Mouse (Mus musculus) hindbrain, embryonic 15.5 days (tissue): ENCODE results near the gene Mrpl42. TPM values are rescaled to one million over a fixed set of nuclear protein-coding genes. Genes with fewer than 3 reads are reported as not detected.

Source experiments
- ATAC-seq: fragments of 200-750 bp; cut with Nextera tagmentation; 2 replicates; pipeline ENCODE4 v1.8.0; 2017; ENCODE audit warnings: low read depth, moderate number of reproducible peaks, moderate TSS enrichment; ENCODE audit not compliant: low FRiP score
- H3K27ac ChIP-seq: fragments of 300-500 bp; sonication (generic); replicated peaks from 2 replicates; pipeline ENCODE4 v1.5.1; 2015; ENCODE audit warnings: mild to moderate bottlenecking, inconsistent platforms
- H3K27me3 ChIP-seq: fragments of 300-500 bp; sonication (generic); 2 replicates; pipeline ENCODE4 v1.6.1; 2015; ENCODE audit warnings: control low read depth, inconsistent platforms
- H3K36me3 ChIP-seq: fragments of 300-500 bp; sonication (generic); 2 replicates; pipeline ENCODE4 v1.6.1; 2015; ENCODE audit warnings: control low read depth, inconsistent platforms
- H3K4me1 ChIP-seq: fragments of 300-500 bp; sonication (generic); replicated peaks from 2 replicates; pipeline ENCODE4 v1.6.1; 2015; ENCODE audit warnings: control low read depth, inconsistent platforms
- H3K4me2 ChIP-seq: fragments of 300-500 bp; sonication (generic); 2 replicates; pipeline ENCODE4 v1.6.1; 2015; ENCODE audit warnings: moderate library complexity, mild to moderate bottlenecking, inconsistent platforms
- H3K4me3 ChIP-seq: fragments of 300-500 bp; sonication (generic); 2 replicates; pipeline ENCODE4 v1.5.1; 2015; ENCODE audit warnings: mild to moderate bottlenecking, inconsistent platforms
- H3K9ac ChIP-seq: fragments of 300-500 bp; sonication (generic); 2 replicates; pipeline ENCODE4 v1.6.1; 2015; ENCODE audit warnings: inconsistent platforms
- H3K9me3 ChIP-seq: fragments of 300-500 bp; sonication (generic); 2 replicates; pipeline ENCODE4 v1.6.1; 2016; ENCODE audit warnings: control low read depth, inconsistent platforms
- WGBS: fragments of 180-500 bp; shearing (Covaris S2); methylation state at CpG from one replicate; pipeline ENCODE4 v1.1.7; 2015; 5-methylcytosine and 5-hydroxymethylcytosine counted together
- polyA plus RNA-seq: library from polyadenylated mRNA; unstranded; fragments of >200 nt; fragmentation: Nextera tagmentation; extraction: Ambion mirVana; gene quantifications from 2 replicates; pipeline ENCODE4 v1.2.1, GENCODE M21; 2015

Gene Mrpl42
- polyA plus RNA-seq, 1 experiment from 2014 or later = 257 TPM

DNA sequence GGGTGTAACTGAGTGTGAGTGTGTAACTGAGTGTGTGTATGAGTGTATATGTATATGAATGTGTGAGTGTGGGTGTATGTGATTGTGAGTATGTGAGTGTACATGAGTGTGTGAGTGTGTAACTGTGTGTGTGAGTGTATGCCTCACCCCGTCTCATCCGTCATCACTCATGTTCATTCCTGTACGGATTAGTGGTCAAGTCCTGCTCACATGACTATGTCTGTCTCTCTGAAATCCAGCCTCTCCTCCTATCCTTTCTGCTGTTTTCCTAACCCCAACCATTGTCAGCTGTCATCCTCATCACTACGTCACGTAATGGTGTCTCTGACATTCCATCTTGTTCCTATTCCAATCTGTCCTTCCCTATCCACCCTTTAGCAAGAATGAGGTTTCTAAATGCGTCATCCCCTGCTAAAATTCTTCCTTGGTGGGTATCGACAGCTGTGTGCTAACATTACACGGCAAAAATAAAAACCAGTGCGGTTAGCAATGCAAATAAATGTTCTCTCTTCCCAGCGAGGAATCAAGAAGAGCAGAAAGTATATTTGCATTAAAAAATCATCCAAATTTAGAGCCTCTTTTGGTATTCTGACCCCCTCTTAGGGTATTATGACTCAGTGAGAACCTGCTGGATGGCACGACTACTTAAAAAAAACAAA lies 29.7 kb downstream of the Mrpl42 start:
- ATAC-seq = no peak
- WGBS = 82% methylated on average over 11 of the region's 11 CpGs
- no peak overlapping the region for H3K4me3 ChIP-seq
- H3K4me2 ChIP-seq = no peak overlapping the region
- no peak overlapping the region for H3K9ac ChIP-seq
- H3K27me3 ChIP-seq = no peaks in the 10 kb centered on the region
- H3K27ac ChIP-seq = no peak overlapping the region
- no peaks in the 10 kb centered on the region for H3K4me1 ChIP-seq
- H3K36me3 ChIP-seq = no peaks in the 10 kb centered on the region
- H3K9me3 ChIP-seq = no peaks in the 10 kb centered on the region

DNA sequence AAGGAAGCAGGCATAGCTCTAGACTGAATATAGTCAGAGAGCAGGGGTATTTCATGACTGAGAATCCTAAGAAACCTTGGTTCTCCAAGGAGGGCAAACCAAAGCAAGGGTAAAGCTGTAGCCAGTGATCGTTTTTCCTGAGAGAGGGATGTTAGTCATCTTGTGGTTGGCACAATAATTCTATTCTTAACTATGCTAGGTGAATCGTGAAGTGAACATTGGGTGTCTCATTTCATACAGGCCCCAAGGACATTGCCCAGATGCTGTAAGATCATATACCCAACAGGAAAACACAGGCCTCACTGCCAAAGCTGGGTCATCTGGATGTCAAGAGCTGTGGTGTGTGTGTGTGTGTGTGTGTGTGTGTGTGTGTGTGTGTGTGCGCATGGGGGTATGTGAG lies 30.6 kb downstream of the Mrpl42 start:
- no peak overlapping the region for H3K4me2 ChIP-seq
- ATAC-seq = no peak
- H3K4me3 ChIP-seq = no peak overlapping the region
- H3K27ac ChIP-seq = no peak overlapping the region
- H3K9me3 ChIP-seq = no peaks in the 10 kb centered on the region
- H3K36me3 ChIP-seq = no peaks in the 10 kb centered on the region
- no peaks in the 10 kb centered on the region for H3K27me3 ChIP-seq
- H3K9ac ChIP-seq = no peak overlapping the region
- 89% methylated on average over 3 of the region's 3 CpGs for WGBS
- H3K4me1 ChIP-seq = no peaks in the 10 kb centered on the region

DNA sequence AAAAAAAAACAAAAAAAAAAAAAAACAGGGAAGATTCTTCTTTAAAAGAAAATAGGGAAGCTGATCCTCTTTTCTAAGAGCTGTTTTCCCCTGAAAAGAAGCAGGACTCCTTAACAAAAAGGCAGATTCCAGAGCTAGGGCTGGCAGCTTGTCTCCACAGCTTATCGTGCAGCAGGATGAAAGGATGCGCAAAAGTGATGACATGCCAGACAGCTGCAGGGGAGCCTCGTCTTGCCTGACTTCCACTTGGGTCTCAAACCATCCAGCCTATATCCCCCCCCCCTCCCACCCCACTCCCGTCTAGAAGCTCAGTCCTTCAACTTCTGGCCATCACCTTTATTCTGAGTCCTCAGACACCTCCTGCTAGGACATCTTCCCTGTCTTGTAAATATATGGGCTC lies 32.8 kb downstream of the Mrpl42 start:
- H3K9me3 ChIP-seq = no peaks in the 10 kb centered on the region
- H3K9ac ChIP-seq = no peak overlapping the region
- H3K4me2 ChIP-seq = no peak overlapping the region
- H3K27ac ChIP-seq = no peak overlapping the region
- no peaks in the 10 kb centered on the region for H3K36me3 ChIP-seq
- ATAC-seq = no peak
- no peaks in the 10 kb centered on the region for H3K4me1 ChIP-seq
- WGBS = 57% methylated on average over 4 of the region's 4 CpGs
- H3K4me3 ChIP-seq = no peak overlapping the region
- H3K27me3 ChIP-seq = no peaks in the 10 kb centered on the region

DNA sequence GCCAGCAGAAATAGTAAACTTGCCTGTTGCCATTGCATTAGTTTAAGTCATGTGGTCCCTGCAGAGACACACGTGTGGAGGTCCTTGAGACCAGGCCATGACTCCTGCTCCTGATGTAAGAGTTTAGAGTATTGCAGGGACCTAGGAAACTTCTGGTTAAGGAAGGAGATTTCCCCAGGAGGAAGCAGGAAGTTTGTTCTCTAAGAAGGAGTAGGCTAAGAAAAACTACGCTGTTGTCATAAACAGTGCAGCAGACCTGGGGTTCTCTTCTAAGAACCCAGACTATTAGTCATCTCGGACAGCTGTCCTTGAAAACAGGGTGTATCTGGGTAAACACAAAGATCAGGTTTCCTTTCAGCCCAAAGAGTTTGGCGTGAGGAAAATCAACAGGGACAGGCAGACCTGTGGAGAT lies 36.2 kb downstream of the Mrpl42 start:
- no peak for ATAC-seq
- no peak overlapping the region for H3K27ac ChIP-seq
- no peaks in the 10 kb centered on the region for H3K27me3 ChIP-seq
- no peak overlapping the region for H3K4me2 ChIP-seq
- WGBS = 71% methylated on average over 4 of the region's 4 CpGs
- H3K4me1 ChIP-seq = no peaks in the 10 kb centered on the region; the same call in 1 of the 2 replicates
- H3K36me3 ChIP-seq = no peaks in the 10 kb centered on the region
- no peak overlapping the region for H3K4me3 ChIP-seq
- H3K9me3 ChIP-seq = no peaks in the 10 kb centered on the region
- no peak overlapping the region for H3K9ac ChIP-seq

DNA sequence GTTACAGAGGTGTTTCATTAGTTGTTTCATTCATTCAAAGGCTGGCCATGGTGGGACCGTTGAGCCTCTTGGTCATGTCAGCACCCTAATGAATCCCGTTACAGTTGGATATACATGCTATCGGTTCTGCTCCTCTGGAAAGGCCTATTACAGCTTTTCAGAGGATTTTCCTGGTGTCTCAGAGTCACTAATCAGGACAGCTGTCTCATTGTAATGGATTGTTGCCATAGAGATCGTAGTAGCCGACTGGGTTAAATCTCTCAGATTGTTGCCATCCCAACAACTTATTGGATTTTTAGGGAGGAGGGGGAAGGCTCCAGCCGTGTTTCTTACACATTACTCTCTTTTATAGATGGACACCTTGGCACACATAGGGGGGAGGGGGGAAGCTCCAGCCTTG lies 37.2 kb downstream of the Mrpl42 start:
- H3K4me1 ChIP-seq = no peaks in the 10 kb centered on the region; the same call in 1 of the 2 replicates
- WGBS = 59% methylated on average over 6 of the region's 6 CpGs
- no peak overlapping the region for H3K4me2 ChIP-seq
- H3K4me3 ChIP-seq = no peak overlapping the region
- no peak overlapping the region for H3K9ac ChIP-seq
- H3K27me3 ChIP-seq = no peaks in the 10 kb centered on the region
- no peaks in the 10 kb centered on the region for H3K9me3 ChIP-seq
- H3K36me3 ChIP-seq = no peaks in the 10 kb centered on the region
- no peak for ATAC-seq
- no peak overlapping the region for H3K27ac ChIP-seq

DNA sequence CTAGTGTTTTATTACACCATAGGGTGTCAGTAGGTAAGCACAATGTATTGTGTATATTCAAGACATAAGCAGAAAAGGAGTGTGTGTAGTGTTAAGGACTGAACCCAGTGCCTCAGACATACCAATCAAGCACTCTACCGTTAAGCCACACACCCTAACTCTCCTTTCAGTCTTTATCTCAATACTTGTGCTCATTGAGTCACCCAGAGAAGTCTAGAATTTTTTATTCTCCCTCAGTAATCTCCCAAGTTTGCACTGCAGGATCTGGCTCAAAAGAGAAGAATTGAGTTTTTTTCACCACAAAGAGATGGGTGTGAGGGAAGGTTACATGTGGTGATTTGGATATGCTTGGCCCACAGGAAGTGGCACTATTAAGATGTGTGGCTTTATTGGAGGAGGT lies 39.5 kb downstream of the Mrpl42 start:
- no peaks in the 10 kb centered on the region; the same call in 1 of the 2 replicates for H3K4me1 ChIP-seq
- H3K4me2 ChIP-seq = no peak overlapping the region
- no peak for ATAC-seq
- WGBS = 87% methylated on average over 1 of the region's 1 CpGs
- no peaks in the 10 kb centered on the region for H3K9me3 ChIP-seq
- H3K36me3 ChIP-seq = no peaks in the 10 kb centered on the region
- no peaks in the 10 kb centered on the region for H3K27me3 ChIP-seq
- H3K27ac ChIP-seq = no peak overlapping the region
- H3K9ac ChIP-seq = no peak overlapping the region
- H3K4me3 ChIP-seq = no peak overlapping the region

DNA sequence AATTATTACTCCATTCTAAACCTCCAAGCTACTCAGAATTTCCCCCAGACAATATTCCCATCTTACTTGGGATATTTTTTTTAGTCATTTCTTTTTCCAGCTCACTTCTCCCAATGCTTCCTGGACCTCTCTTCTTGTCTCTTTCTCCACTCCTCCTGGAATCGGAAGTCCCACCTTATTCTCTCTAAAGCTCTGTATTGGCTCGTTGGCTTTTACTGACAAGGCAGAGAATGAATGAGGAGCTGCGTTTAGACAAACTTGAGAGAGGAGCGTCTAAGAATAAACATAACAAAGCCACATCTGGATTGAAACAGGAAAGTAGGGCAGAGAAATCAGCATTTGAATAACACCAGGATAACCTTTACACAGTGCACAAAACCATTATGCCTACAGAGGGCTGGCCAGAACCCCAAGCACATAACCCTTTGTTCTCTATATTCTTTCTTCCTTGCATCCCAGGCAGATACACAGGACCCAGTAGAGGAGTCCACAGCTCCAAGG lies 40.6 kb downstream of the Mrpl42 start:
- no peak overlapping the region for H3K4me3 ChIP-seq
- H3K27me3 ChIP-seq = no peaks in the 10 kb centered on the region
- H3K36me3 ChIP-seq = no peaks in the 10 kb centered on the region
- ATAC-seq = no peak
- no peak overlapping the region for H3K4me2 ChIP-seq
- WGBS = 46% methylated on average over 4 of the region's 4 CpGs
- no peaks in the 10 kb centered on the region; the same call in 1 of the 2 replicates for H3K4me1 ChIP-seq
- no peak overlapping the region for H3K27ac ChIP-seq
- H3K9ac ChIP-seq = no peak overlapping the region
- H3K9me3 ChIP-seq = no peaks in the 10 kb centered on the region

DNA sequence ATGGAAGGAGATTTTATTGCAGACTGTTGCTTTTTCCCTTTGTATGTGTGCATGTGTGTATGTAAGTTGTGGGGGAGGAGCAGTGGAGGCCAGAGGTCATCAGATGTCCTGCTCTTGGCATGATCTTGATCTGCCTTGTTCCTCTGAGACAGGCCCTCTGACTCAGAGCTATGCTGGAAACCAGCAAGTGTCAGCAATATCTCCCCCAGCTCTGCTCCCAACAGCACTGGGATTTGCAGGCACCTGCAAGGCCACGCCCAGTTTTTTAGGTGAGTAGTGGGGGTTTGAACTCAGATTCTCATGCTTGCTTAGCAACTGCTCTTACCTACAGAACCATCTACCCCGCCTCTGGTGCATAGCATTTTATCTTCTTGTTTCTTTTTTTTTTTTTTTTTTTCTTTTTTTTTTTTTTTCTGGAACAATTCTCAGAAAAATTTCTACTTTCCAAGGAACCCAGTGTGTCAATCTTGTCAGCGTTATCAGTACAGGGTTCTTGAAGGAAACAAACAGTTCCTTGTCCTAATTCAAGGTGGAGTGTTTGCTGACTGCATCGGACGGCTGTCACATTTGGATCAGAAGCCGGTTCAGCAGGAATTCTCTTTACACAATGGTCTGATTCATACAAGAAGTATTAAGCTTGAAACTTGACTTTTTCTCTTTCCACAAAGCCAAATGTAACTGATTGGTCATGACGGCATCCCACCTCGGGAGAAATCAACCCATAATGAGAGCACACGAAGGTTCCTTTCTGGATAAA lies 43.5 kb downstream of the Mrpl42 start:
- Histone ChIP-seq H3K4me3 (no peak overlapping the region), H3K4me2 (no peak overlapping the region), H3K27me3 (no peaks in the 10 kb centered on the region), H3K9me3 (no peaks in the 10 kb centered on the region), H3K4me1 (no peaks in the 10 kb centered on the region; the same call in 1 of the 2 replicates), H3K36me3 (no peaks in the 10 kb centered on the region), H3K27ac (no peak overlapping the region), H3K9ac (no peak overlapping the region)
- 87% methylated on average over 9 of the region's 9 CpGs for WGBS
- no peak for ATAC-seq

DNA sequence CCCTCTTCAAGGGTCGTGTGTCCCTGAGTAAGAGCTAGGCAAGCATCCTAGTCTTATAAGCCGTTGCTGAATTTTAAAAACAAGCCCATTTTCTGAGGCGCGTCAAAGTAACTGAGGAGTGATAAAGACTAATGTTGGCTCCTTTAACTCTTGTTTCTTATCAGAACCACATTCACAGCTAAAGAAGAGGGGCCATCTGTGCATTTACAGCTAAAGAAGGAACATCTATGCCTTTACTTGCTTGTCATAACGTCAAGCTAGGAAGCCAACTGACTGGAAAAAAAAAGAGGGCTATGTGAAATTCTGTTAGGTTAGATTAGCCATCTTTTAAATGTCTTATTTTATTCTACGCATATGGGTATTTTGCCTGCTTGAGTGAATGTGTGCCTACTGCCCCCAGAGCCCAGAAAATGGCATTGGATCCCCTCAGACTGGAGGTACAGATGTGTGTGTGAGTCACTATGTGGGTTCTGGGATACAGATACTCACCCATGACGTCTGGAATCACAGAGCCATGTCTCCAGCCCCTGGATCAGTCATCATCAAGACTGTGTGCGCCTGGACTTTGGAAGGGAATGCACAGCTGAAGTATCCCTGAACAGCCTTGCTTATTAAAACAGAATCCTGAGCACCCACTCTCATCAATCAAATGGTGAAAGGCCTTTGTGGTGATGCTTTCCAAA lies 44.2 kb downstream of the Mrpl42 start:
- ATAC-seq = no peak
- no peak overlapping the region for H3K9ac ChIP-seq
- no peaks in the 10 kb centered on the region for H3K36me3 ChIP-seq
- H3K4me2 ChIP-seq = no peak overlapping the region
- H3K27me3 ChIP-seq = no peaks in the 10 kb centered on the region
- no peaks in the 10 kb centered on the region; the same call in 1 of the 2 replicates for H3K4me1 ChIP-seq
- H3K4me3 ChIP-seq = no peak overlapping the region
- no peak overlapping the region for H3K27ac ChIP-seq
- WGBS = 86% methylated on average over 8 of the region's 8 CpGs
- no peaks in the 10 kb centered on the region for H3K9me3 ChIP-seq

DNA sequence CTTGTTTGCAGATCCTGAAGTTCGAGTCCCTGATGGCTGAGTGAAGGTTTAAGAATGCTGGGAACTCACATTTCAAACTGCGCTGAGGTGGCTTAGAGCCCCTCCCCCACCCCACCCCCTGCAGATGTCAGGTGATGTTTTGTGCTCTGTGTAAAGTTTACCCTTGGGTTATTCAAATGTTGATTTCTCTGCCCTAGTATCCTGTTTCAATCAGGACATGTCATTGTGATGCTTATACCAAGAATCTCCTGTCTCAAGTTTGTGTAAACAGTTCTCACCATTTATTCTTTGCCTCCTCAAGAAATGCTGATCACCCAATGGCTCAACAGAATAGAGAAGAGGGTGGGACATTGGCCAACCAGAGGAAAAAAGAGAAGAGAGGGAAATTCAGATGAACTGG lies 45.6 kb downstream of the Mrpl42 start:
- Histone ChIP-seq H3K9ac (no peak overlapping the region), H3K9me3 (no peaks in the 10 kb centered on the region), H3K4me2 (no peak overlapping the region), H3K27ac (no peak overlapping the region), H3K4me3 (no peak overlapping the region), H3K27me3 (no peaks in the 10 kb centered on the region), H3K4me1 (no peaks in the 10 kb centered on the region; the same call in 1 of the 2 replicates), H3K36me3 (no peaks in the 10 kb centered on the region)
- no peak for ATAC-seq
- WGBS = 69% methylated on average over 2 of the region's 2 CpGs

DNA sequence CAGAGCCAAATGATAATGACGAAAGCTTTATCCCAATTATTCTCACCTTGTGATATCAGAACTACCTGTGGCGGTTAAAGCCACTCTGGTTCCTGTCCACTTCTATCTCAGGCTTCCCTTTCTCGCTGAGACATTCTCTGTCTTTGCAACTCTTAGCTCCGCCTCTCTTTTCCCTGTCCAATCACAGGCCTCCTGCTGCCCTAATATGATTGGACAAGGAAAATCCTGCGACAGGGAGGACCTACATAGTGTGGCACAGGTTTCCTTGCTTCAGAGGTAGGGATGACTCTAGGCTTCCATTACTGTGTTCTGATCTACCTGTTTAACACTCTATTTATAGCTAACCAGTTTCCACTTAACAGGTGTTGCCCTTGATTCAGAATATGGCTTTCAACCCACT lies 48.5 kb downstream of the Mrpl42 start:
- WGBS = 92% methylated on average over 5 of the region's 5 CpGs

DNA sequence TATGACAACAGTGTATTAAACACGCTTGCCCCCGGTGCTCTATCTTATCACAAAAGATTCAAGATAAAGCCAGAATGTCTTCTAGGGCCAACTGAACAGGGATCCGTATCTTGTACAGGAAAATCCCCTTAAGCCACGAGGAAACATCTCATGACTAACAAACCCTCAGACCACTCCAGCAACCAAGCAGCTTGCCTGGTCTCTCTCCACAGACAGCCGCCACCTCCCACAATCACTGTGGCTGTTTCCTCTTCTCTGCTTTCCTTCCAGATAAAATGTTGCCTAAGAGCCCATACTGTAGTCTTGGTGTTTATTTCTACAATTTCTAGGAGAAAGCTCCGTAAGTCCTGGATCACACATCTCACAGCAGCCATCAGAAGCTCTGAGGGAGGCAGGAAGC lies 52.7 kb downstream of the Mrpl42 start:
- no peak overlapping the region for H3K4me2 ChIP-seq
- no peak overlapping the region for H3K27ac ChIP-seq
- H3K27me3 ChIP-seq = no peaks in the 10 kb centered on the region
- no peak overlapping the region for H3K4me3 ChIP-seq
- H3K36me3 ChIP-seq = no peaks in the 10 kb centered on the region
- H3K9me3 ChIP-seq = no peaks in the 10 kb centered on the region
- WGBS = 92% methylated on average over 6 of the region's 6 CpGs
- no peaks in the 10 kb centered on the region for H3K4me1 ChIP-seq
- H3K9ac ChIP-seq = no peak overlapping the region
- ATAC-seq = no peak

More for the DNA sequence above, 48.5 kb downstream of the Mrpl42 start:
- no peak overlapping the region for H3K4me2 ChIP-seq
- H3K4me1 ChIP-seq = no peaks in the 10 kb centered on the region
- H3K27ac ChIP-seq = no peak overlapping the region
- no peaks in the 10 kb centered on the region for H3K9me3 ChIP-seq
- no peak for ATAC-seq
- H3K36me3 ChIP-seq = no peaks in the 10 kb centered on the region
- no peak overlapping the region for H3K4me3 ChIP-seq
- no peak overlapping the region for H3K9ac ChIP-seq
- H3K27me3 ChIP-seq = no peaks in the 10 kb centered on the region
